Mouse (Mus musculus) monocyte, adult 2 months (primary cell): ENCODE data around the gene Zfp213.
"Not testable (repeated sequence)": the region's sequence is repeated elsewhere in the genome, so short reads cannot be mapped to it uniquely, and the experiment has no call there.

Experiments used
- DNase-seq, 2 experiments: peaks; one replicate each; pipeline ENCODE4 v3.0.0; 2022; ENCODE audit warnings: low spot score in 2 of 2, low read depth in 1 of 2

The Zfp213 gene

DNA sequence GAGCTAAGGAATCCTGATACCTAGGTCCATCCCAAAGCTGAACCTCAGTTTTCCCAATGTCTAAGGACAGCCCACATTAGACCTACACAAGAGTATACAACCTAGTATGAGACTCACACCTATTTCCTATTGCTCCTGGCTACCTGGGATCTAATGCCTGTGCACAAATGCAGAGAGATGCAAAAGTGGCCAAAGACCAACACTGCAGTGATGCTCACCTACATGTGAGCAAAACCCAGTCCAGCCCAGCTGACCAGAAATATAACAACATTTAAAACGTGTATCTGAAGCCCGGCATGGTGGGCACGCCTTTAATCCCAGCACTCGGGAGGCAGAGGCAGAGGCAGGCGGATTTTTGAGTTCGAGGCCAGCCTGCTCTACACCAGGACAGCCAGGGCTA, 18.2 kb downstream of the Zfp213 start:
- DNase-seq = no peak

DNA sequence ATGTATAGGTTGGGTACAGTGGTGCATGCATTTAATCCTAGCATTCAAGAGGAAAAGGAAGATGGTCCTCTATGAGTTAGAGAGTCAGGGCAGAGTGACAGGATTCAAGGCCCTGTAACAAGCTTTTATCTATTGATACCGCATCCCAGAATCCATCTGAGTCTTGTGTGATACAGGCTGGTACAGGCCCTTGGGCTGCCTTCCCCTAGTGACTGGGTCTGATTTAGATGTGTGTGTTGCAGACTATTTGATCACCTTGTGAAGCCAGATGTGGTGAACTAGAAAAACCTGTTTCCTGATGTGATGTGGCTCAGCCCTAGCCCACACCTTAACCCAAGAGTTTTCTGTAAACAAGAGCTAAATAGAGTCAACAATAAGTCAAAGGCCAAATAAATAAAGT, 19.3 kb downstream of the Zfp213 start:
- DNase-seq = no peak

DNA sequence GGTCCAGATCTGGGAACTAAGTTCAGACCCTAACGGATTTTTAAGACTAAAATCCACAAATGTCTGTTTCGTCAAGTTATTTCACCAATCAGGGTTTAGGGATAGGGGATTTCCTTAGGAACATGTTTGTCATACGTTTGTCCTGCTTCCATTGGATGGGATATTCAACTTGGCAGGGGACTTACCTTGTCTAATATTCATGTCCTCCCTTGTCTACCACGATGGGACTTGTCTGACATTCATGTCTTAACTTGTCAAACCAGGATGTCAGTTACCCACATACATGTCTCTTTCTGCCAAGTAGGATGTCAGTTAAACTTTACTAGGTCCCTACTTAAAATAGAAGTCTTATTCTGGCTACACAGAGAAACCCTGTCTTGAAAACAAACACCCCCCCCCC, 20.1 kb downstream of the Zfp213 start:
- DNase-seq = no peak

DNA sequence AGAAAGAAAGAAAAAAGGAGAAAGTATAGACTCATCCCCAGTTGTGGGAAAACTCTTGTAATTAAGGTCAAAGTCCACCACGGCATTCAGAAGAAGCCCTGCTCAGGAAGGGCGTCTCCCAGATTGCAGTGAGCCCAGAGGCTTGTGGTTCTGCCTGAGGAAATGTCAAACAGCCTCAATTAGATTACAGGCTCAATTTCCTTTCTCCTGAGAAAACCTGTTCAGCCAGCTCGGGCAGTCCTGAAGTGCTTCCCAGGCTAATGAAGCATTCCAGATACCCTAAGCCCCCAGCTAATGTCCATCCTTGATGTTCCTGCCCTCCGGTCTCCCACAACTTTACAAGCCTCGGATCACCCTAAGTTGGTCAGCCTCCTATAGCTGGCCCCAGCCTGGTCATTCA, 20.7 kb downstream of the Zfp213 start:
- no peak for DNase-seq

DNA sequence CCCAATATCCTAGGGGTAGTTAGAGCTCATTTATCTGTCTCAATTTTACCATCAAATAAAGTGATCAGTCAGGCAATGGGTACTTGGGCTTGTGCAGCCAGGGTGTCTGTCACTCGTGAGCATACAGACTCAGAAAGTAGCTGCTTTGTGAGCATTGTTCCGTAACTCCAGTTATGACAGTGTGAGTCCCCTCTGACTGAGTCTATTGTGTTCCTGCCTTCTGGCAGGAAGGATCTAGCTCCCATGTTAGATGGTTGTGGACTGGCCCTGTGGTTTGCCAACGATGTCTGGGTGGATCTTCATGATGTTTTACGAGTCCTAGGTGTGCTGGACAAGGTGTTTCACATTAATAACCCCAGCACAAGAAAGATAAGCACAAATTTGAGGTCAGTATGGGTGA, 21.2 kb downstream of the Zfp213 start:
- no peak for DNase-seq

DNA sequence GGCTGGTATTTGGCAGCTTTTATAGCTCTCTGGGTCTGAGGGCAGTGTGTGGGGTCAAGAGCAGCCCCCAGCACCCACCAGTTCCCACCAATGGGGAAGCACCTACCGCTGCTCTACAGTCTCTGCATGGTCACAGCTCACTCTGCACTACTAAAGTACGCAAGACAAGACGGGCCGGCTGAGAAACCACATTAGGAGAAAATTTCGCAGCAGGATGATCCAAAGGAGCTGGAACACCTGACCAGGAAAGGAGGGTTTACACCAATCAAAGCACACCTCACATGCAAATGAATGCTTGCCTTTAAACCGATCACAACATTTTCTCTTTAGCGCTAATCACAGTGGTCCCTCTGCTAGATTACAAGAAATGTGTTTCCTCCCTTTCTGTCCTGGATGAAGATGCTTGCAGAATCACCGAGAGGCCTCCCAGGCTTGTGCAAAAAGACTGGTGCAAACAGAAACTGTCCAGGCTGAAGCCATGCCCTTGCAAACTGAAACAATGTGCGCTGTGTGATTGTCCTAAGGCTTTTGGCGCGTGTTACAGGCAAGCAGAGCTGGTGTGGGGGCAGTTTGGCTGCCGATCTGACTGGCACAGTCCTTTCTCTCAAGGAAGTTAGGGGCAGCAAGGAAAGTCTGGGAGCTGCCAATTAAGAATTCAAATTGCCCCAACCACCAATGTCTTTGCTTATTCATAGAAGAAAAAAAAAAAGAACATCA, 21.9 kb downstream of the Zfp213 start:
- no peak for DNase-seq

DNA sequence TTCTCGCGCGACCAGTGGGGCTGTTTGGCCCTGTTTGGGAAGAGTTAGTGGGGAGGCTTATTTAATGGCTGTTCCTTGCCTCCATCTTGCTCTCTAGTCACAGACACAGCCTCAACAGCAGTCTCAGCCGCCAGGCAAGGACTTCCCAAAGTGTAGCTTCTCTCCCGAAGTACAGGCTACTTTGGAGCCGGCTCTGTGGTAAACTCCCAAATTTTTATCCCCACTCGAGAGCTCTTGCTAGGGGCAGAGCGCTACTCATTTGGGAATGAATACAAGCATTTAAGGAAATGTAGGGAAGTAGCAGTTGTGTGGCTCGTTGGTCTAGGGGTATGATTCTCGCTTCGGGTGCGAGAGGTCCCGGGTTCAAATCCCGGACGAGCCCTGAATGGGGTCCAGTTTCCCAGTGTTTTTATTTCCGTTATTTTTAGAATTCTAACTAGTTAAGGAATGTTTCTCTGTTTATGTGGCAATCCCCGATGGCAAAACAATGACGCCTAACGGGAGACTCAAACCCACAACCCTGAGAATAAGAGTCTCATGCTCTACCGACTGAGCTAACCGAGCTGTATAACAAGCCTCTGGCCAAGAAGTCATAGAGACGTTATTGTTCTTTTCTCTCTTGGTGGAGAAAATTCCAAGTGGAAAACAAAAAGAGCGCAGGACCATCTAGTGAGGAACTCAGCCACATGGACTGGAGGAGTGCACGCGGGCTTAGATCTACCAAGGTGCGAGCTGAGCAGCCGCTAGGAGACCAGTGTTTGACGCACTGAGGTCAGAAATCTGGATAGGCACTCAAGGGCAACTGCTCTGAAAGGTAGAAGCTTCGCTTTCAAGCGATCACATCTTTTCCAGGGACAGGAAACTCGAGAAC, 23.2 kb downstream of the Zfp213 start:
- no peak for DNase-seq

DNA sequence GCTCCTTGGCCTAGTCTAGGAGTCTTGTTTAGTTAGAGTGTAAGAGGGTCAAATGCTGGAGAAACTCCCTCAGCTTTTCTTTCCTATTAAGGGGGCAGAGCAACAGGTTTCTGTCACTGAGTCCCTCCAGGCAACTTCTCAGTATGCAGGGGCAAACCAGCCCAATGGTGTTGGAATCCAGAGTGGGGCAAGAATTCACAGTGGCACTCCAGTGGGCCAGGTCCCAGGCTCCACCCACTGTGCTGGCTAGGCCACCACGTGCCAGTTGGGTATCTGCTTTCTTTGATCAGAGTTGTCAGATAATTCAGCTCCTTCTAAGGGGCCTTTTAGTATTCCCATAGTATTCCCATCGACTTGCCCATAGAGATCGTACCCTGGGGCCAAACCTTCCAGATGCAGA, 23.9 kb downstream of the Zfp213 start:
- no peak for DNase-seq

DNA sequence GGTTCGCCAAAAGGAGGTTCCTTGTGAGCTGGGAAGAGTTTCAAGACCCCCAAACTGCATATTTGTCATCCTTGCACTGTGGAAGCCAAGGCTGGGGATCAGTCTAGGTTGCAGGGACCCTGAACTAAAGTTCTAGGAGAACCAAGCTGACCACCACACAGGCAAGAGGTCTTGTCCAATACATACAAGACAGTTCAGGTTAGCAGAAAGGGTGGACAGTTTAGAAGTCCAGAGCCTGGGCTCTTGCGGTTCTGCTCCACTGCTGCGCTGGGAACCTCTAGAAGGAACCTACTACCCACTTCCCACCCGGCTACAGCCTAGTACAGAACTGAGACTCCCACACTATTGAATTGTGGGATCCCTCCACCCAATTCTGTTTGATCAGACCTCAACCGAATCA, 24.4 kb downstream of the Zfp213 start:
- DNase-seq = no peak

DNA sequence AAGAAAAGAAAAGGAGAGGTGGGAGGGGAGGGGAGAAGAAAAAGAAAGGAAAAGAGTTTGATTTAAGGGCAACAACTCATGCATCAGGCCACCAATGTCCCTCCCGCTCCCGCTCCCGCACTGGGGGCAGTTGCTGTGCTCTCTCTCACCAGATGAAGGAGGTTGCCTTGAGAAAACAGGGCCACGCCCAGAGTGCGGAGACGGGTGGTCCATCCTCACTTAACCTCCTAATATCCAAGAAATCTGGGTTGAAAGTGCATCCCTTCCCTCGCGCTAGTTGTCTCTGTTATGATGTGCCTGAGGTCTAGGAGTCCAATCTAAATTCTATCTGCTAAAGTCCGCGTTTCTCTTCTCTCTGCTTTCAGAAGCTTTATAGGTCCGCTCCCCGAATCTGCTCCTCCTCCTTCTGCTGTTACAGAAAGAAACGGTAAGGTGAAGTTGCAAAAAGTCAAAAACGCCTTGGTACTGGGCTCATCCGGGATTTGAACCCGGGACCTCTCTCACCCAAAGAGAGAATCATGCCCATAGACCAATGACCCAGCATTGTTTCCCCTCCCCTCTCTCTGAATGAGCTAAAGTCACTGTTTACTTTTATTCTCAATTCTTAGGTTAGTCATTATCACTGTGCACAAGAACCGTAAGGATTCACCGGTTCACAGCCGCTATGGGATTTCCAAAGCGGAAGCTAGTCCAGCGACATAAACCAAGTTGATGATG, 25.6 kb downstream of the Zfp213 start:
- DNase-seq = no peak

DNA sequence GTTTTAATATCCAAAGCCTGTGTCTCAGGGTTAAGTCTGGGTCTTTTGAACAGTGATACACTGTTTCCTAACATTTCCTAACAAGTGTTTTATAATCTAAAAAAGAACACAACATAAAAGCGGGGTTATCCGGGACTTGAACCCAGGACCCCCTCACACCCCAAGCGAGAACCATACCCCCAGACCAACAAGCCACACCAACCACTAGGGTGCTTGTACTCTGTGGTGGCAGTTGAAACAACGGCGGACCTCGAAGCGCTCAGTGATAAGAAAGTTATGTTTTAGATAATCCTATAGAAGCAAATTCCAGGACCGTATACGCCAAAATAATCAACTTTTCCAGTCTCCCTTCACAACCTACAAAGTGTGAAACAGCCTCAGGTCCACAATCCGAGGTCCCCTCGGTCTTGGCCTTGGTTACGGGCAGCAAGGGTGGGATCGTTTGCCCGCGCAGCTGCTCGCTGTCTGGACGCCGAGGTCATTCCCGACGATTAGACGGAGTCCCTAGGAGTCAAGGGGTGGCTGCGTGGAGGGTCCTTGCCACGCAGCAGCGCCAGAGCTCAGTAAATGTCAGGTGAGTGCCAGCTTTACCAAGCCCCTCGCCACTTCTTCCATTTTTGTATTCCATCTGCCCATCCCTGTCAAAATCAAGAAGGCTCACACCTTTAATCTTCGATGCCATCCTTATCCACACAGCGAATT, 26.3 kb downstream of the Zfp213 start:
- DNase-seq = no peak

DNA sequence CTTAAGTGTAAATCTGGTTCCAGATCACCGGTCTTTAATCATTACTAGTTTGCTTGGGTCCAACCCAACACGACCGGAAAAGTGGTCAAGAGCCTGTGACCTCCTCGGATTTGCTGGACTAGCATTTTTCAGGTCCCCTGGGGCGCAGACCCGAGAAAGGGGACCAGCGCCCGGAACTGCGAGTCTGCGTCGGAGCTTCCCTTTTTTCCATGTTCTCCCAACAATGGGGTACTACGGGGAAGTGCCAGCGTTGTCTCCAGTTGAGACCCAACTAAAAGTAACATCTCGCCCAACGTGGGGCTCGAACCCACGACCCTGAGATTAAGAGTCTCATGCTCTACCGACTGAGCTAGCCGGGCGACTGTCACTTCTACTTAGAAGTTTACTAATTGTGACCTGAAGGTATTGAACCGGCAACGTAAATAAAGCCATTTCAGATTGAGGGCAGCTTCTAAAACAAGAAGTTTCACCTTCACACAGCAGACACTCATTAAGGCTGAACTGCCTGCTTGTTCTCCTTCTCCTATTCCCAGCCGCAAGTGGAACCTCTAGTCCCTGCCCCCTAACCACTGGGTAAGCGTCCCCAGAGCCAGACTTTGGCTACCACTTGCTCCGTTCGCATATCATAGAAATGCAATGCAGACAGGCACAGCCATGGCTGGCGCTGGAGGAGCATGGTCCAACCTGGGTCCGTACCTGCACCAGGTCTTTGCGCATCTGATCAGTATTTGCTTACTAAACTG, 28.8 kb downstream of the Zfp213 start:
- not testable (repeated sequence) for DNase-seq

DNA sequence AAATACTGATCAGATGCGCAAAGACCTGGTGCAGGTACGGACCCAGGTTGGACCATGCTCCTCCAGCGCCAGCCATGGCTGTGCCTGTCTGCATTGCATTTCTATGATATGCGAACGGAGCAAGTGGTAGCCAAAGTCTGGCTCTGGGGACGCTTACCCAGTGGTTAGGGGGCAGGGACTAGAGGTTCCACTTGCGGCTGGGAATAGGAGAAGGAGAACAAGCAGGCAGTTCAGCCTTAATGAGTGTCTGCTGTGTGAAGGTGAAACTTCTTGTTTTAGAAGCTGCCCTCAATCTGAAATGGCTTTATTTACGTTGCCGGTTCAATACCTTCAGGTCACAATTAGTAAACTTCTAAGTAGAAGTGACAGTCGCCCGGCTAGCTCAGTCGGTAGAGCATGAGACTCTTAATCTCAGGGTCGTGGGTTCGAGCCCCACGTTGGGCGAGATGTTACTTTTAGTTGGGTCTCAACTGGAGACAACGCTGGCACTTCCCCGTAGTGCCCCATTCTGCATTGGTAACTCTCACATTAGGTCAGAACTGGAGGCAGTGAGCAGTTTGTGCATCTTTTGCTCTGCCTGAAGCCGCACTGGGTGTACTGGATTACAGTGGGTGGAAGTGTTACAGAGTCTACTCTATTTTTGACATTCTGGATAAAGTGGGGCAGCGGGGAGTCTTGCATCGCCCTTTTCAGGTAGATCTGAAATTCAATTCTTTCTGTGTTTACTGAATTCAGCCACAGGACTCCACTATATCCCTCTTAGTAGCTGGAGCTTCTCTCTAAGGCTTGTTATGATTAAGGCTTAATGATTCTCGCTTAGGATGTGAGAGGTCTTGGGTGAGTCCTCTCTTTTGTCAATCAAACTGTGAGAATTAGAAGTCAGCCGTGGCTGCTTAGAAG, 30.2 kb downstream of the Zfp213 start:
- DNase-seq = not testable (repeated sequence)

DNA sequence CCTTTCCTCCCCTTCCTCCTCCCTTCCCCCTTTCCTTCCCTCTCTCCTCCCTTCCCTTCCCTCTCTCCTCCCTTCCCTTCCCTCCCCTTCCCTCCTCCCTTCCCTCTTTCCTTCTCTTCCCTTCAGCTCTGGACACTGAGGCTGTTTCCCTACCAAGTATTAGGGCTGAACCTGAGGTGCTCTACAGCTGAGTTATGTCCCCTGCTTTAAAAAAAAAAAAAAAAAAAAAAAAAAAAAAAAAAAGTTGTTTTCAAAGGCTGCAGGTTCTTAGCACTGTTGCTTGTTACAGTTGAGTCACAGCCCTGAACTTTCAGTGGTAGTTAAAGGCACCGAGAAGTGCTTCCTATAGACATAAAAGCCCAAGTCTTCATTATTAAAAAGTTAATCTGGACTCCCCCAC, 32.6 kb downstream of the Zfp213 start:
- not testable (repeated sequence) for DNase-seq

DNA sequence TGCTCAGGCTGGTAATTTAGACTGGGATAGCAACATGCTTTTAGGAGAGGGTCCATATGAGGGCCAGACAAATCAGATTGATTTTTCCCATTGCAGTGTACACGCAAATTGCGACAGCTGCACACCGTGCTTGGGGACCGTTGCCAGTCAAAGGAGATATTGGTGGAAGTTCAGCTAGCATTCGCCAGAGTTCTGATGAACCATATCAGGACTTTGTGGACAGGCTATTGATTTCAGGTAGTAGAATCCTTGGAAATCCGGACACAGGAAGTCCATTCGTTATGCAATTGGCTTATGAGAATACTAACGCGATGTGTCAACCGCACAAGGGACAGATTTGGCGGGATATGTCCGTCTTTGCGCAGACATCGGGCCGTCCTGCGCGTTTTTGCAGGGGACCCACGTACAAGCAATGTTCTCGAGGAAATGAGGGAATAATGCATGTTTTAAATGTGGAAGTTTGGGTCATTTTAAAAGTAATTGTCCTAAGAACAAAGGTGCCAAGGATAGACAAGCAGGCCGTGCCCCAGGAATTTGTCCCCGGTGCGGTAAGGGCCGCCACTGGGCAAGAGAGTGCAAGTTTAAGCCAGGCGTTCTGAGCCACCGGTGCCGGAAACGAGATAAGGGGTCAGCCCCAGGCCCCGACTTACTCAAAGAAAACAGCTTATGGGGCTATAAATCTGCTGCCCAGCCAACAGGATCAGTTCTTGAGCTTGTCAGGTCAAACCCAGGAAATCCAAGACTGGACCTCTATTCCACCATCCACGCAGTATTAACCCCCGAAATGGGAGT, 40.9 kb downstream of the Zfp213 start:
- DNase-seq = not testable (repeated sequence)

DNA sequence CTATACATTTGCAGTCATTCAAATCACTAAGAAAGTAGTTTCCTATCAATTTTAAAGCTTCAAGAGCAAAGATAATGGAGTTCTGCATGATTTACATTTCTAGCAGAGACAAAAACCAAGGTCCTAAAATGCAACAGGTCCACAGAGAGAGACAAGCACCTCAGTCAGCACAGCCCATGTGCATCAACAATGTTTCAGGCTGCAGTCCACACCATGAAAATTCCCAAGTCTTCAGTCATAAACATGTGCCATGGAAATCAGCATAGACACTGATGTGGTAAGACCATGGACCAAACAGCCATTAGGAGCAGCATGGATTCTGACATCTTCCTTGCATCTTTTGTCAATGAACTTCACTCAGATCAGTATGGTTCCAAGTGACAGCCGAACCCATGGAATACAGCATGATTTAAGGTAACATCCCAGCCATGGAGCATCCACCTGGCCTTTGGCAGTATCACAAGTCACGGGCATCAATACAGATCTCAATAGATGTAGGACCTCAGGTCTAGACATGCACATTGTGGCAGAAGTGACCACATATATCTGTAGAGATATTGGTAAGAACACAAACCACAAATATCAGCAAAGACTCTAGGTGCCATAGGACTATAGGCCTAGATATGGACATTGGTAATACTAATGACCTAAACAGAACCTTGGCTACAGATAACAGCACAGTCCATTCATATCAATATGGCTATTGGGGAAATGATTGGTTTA, 45.2 kb downstream of the Zfp213 start:
- no peak for DNase-seq
